Mouse (Mus musculus) cerebellum, adult 11 months (tissue): ENCODE data around the gene Gm15140.
"Not testable (repeated sequence)": the region's sequence is repeated elsewhere in the genome, so short reads cannot be mapped to it uniquely, and the experiment has no call there.

Source experiments
- DNase-seq: peaks from one replicate; pipeline ENCODE4 v3.0.0; 2022

The Gm15140 gene

DNA sequence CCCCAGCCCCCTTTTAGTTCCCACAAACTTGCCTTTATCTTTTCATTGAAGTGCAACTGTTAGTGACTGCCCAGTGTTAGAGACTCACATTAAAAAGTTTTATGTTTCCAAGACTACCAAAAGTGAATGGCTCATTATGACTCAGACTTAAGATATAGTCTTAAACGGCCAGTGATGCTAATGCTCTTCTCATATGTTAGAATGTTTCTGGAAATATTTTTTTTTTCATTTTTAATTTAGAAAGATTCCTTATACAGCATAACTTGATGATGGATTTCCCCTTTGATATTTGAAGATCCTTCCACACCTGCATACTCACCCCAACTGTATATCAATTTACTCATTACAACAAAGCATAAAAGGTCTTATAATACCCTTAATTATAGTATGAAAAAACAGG, at the start of gene Gm15140:
Gm15140 (minus strand) TSS at position 101 of the 400 bp plus-strand sequence.
- DNase-seq, result not testable (repeated sequence)
